Mouse (Mus musculus): ENCODE measurements around the gene Arap1. TPM values are rescaled to one million over a fixed set of nuclear protein-coding genes. Genes with fewer than 3 reads are reported as not detected.

Arap1 gene
- polyA plus RNA-seq, 2 experiments, result 77.1 to 92.6 TPM

DNA sequence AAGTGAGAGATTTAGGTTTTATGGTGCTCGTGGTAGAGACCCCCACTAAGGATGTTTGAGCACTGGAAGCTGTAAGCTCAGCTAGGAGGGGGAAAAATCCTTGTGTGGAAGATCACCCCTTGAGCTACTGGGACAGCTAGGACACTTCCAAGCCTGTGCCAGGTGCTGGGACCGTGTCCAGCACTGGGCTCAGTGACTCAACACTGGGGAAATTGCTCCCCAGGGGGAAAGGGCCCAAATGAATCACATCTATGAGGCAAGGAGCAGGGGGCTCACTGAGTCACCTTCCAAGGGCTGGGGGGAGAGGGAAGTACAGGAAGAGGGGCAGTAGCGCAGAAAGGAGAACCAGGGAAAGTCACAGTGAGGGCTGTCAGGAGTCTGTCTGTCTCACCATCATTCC is 102.0 kb downstream of the Arap1 start:
- Histone ChIP-seq H3K27me3 (ENCODE audit: control insufficient read depth, insufficient read depth, low read length) (peaks cover 24% of the 10 kb centered on the region), H3K4me3 (replicated peaks; ENCODE audit: low read length) (no peak overlapping the region), H3K9ac (ENCODE audit: low read depth, low read length, severe bottlenecking) (no peak overlapping the region), H3K4me1 (ENCODE audit: control insufficient read depth, insufficient read depth, low read length) (0 out of 2 replicates have a peak, but pooled peaks cover 4% of the 10 kb centered on the region), H3K36me3 (ENCODE audit: control insufficient read depth, insufficient read depth, low read length) (no peaks in the 10 kb centered on the region), H3K27ac (replicated peaks; ENCODE audit: low read depth, low read length) (no peak overlapping the region), H3K4me2 (replicated peaks; ENCODE audit: low read depth, low read length, severe bottlenecking) (no peak overlapping the region), H3K9me3 (ENCODE audit: control insufficient read depth, low read length) (no peaks in the 10 kb centered on the region)
- 31% methylated on average over 3 of the region's 3 CpGs for WGBS
- ATAC-seq (ENCODE audit: low FRiP score, low read depth) (no peak), DNase-seq (ENCODE audit: low spot score) (no peak)
- no peak for TF ChIP-seq POLR2A (IDR thresholded peaks at IDR 0.05; ENCODE audit: borderline replicate concordance, extremely low read depth, insufficient read depth, insufficient read length)

DNA sequence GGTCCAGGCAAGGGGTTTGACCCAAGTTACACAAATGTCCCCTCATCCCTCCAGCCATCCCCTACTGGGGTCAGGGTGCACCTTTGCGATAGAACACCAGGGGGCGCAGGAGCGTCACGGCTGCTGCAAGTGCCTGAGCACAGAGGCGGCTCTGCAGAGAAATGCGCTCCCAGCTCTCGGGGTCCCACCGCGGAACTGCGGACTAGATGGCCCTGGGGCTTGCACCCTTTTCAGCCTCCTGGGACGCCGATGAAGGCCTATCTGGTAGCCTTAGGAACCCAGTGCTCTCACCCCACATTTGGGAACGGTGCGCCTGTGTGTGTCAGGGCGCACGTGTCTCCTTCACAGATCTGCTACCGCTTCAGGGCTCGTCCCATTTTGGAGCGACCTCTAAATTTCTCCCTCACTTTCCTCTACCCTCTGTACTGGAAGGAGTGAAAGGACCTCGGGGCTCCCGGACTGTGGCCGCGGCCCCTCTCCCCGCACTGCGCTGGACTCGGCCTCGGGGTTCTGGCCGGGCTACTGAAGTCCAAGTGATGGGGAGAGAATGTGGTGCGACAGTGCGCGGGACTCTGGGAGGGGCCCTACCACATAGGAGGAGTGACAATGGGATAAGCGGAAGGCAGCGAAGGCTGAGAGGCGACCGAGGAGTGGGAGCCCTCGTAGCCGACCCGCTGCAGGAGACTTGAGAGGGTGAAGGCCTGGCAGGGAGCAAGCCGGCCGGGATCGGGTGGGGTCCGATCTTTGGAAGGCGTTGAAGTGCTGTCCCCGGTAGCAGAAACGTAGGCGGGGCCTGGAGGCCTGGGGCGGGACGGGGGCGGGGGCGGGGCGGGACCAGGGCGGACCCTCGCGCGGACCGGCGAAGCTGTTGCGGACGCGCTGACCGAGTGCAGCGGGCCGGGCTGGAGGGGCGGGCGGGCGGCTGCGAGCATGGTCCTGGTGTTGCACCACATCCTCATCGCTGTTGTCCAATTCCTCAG is 102.8 kb downstream of the Arap1 start:
- TF ChIP-seq POLR2A (IDR thresholded peaks at IDR 0.05; ENCODE audit: borderline replicate concordance, extremely low read depth, insufficient read depth, insufficient read length), result no peak
- ATAC-seq (ENCODE audit: low FRiP score, low read depth) (peak; percentile 78), DNase-seq (ENCODE audit: low spot score) (peak; percentile 67)
- Histone ChIP-seq H3K4me1 (ENCODE audit: control insufficient read depth, insufficient read depth, low read length) (0 out of 2 replicates have a peak, but pooled peaks cover 4% of the 10 kb centered on the region), H3K36me3 (ENCODE audit: control insufficient read depth, insufficient read depth, low read length) (no peaks in the 10 kb centered on the region), H3K9ac (ENCODE audit: low read depth, low read length, severe bottlenecking) (peak overlapping the region; percentile 46), H3K27me3 (ENCODE audit: control insufficient read depth, insufficient read depth, low read length) (peaks cover 24% of the 10 kb centered on the region), H3K4me3 (replicated peaks; ENCODE audit: low read length) (peak overlapping the region; percentile 58), H3K4me2 (replicated peaks; ENCODE audit: low read depth, low read length, severe bottlenecking) (peak overlapping the region; percentile 98), H3K27ac (replicated peaks; ENCODE audit: low read depth, low read length) (no peak overlapping the region), H3K9me3 (ENCODE audit: control insufficient read depth, low read length) (no peaks in the 10 kb centered on the region)
- 2% methylated on average over 40 of the region's 68 CpGs for whole genome bisulfite sequencing

DNA sequence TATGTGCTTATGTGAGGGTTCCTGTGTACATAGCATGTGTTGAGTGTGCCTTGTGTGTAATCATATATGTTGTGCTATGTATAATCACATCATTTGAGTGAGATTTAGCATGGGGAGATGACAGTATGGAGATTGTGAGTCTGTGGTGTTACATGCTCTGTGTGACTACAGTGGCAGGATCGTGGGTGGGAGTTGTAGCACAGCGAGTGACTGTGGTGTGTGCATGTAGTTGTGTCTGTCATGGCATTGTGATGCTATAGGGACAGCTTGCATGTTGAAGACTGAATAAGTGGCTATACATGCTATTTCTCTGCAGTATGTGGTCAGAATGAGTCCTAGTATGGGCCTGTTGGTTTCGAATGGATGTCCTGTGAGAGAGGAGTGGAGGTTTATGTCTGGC is 104.8 kb downstream of the Arap1 start:
- 96% methylated on average over 3 of the region's 3 CpGs for WGBS
- DNase-seq (ENCODE audit: low spot score) (no peak), ATAC-seq (ENCODE audit: low FRiP score, low read depth) (no peak)
- no peak for TF ChIP-seq POLR2A (IDR thresholded peaks at IDR 0.05; ENCODE audit: borderline replicate concordance, extremely low read depth, insufficient read depth, insufficient read length)
- H3K36me3 ChIP-seq (ENCODE audit: control insufficient read depth, insufficient read depth, low read length), result no peaks in the 10 kb centered on the region
- no peak overlapping the region for H3K4me3 ChIP-seq (replicated peaks; ENCODE audit: low read length)
- no peak overlapping the region for H3K4me2 ChIP-seq (replicated peaks; ENCODE audit: low read depth, low read length, severe bottlenecking)
- no peaks in the 10 kb centered on the region for H3K9me3 ChIP-seq (ENCODE audit: control insufficient read depth, low read length)
- H3K9ac ChIP-seq (ENCODE audit: low read depth, low read length, severe bottlenecking), result no peak overlapping the region
- H3K27ac ChIP-seq (replicated peaks; ENCODE audit: low read depth, low read length), result no peak overlapping the region
- H3K4me1 ChIP-seq (ENCODE audit: control insufficient read depth, insufficient read depth, low read length), result 0 out of 2 replicates have a peak, but pooled peaks cover 4% of the 10 kb centered on the region
- peaks cover 24% of the 10 kb centered on the region for H3K27me3 ChIP-seq (ENCODE audit: control insufficient read depth, insufficient read depth, low read length)

DNA sequence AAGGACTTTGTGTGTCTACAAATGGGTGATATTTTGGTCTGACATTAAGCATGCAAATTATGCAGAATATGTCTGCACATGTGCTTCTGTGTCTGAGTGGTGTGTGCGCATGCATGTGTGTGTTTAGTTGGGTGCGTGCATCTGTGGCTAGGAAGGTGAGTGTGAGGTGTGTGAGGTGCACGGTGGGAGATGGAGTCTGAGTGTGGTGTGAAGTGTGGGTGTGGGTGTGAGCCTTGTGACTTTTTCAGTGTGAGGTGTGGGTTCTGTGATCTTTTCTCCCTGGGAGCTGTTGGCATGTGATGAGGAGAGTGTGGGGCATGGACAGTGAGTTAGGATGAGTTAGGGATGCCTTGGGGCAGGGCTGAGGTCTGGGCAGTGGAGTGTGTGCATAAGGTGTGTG is 105.4 kb downstream of the Arap1 start:
- ATAC-seq (ENCODE audit: low FRiP score, low read depth) (no peak), DNase-seq (ENCODE audit: low spot score) (no peak)
- H3K4me1 ChIP-seq (ENCODE audit: control insufficient read depth, insufficient read depth, low read length), result 0 out of 2 replicates have a peak, but pooled peaks cover 4% of the 10 kb centered on the region
- H3K27me3 ChIP-seq (ENCODE audit: control insufficient read depth, insufficient read depth, low read length), result peaks cover 24% of the 10 kb centered on the region
- no peak overlapping the region for H3K9ac ChIP-seq (ENCODE audit: low read depth, low read length, severe bottlenecking)
- no peaks in the 10 kb centered on the region for H3K9me3 ChIP-seq (ENCODE audit: control insufficient read depth, low read length)
- no peaks in the 10 kb centered on the region for H3K36me3 ChIP-seq (ENCODE audit: control insufficient read depth, insufficient read depth, low read length)
- WGBS, result 91% methylated on average over 3 of the region's 3 CpGs
- TF ChIP-seq POLR2A (IDR thresholded peaks at IDR 0.05; ENCODE audit: borderline replicate concordance, extremely low read depth, insufficient read depth, insufficient read length), result no peak
- no peak overlapping the region for H3K27ac ChIP-seq (replicated peaks; ENCODE audit: low read depth, low read length)
- H3K4me3 ChIP-seq (replicated peaks; ENCODE audit: low read length), result no peak overlapping the region
- H3K4me2 ChIP-seq (replicated peaks; ENCODE audit: low read depth, low read length, severe bottlenecking), result no peak overlapping the region

DNA sequence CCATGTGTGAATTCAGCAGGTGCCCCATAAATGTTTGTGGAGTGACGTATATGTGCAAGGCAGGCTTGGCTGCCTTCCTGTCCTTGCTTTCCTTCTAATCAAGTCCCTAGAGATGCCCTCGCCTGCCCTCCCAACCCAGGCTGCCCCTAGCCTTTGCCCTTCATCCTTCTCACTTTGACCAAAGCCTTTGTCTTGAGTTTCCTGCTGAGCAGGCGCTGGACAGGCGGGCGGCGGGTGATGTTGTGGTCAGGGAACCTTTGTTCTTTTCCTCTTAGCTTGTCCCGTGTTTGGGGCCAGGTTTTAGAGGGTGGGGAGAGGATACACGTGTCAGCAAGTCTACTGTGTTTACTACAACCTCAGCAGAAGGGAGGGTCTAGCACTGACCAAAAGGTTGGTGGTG is 105.9 kb downstream of the Arap1 start:
- no peak for ATAC-seq (ENCODE audit: low FRiP score, low read depth)
- H3K4me3 ChIP-seq (replicated peaks; ENCODE audit: low read length), result no peak overlapping the region
- peaks cover 24% of the 10 kb centered on the region for H3K27me3 ChIP-seq (ENCODE audit: control insufficient read depth, insufficient read depth, low read length)
- TF ChIP-seq POLR2A (IDR thresholded peaks at IDR 0.05; ENCODE audit: borderline replicate concordance, extremely low read depth, insufficient read depth, insufficient read length), result no peak
- H3K9me3 ChIP-seq (ENCODE audit: control insufficient read depth, low read length), result no peaks in the 10 kb centered on the region
- WGBS, result 37% methylated on average over 8 of the region's 8 CpGs
- H3K27ac ChIP-seq (replicated peaks; ENCODE audit: low read depth, low read length), result no peak overlapping the region
- H3K4me1 ChIP-seq (ENCODE audit: control insufficient read depth, insufficient read depth, low read length), result 0 out of 2 replicates have a peak, but pooled peaks cover 4% of the 10 kb centered on the region
- H3K9ac ChIP-seq (ENCODE audit: low read depth, low read length, severe bottlenecking), result no peak overlapping the region
- DNase-seq (ENCODE audit: low spot score), result no peak
- H3K4me2 ChIP-seq (replicated peaks; ENCODE audit: low read depth, low read length, severe bottlenecking), result no peak overlapping the region
- no peaks in the 10 kb centered on the region for H3K36me3 ChIP-seq (ENCODE audit: control insufficient read depth, insufficient read depth, low read length)

Data from limb, embryonic 14.5 days (tissue).